Mouse (Mus musculus) lung, postnatal 25 days (tissue): Measurements from ENCODE around the gene Epha3.

Source experiments
- DNase-seq: peaks from one replicate; pipeline ENCODE4 v3.0.0; 2022; ENCODE audit warnings: low spot score

Epha3 gene

DNA sequence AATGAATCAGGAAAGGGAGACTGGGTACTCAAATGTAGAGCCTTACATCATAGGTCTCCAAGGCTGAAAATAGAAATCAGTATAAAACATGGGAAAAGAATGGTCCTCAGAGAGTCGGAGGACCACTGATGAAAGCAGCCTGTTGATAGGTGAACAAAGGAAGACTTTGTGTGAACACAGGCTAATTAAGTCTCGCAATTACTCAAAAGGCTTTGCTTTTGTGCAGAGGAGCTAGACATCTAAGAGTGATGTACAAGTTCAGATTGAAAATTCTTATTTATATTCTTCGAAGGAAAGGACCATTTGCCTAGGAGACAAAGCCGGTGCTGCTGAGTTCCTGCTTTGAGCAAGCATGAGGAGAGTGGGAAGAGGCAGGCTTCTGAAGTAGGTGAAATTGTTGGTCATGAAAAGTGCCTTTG lies 363.0 kb downstream of the Epha3 start:
- DNase-seq, result no peak
